Mouse (Mus musculus) forebrain, embryonic 16.5 days (tissue): ENCODE results near the gene Trf. TPM values are rescaled to one million over a fixed set of nuclear protein-coding genes. Genes with fewer than 3 reads are reported as not detected.

Experiments used
- ATAC-seq: fragments of 200-750 bp; cut with Nextera tagmentation; 2 replicates; pipeline ENCODE4 v1.8.0; 2017; ENCODE audit warnings: mild to moderate bottlenecking, moderate library complexity
- H3K27ac ChIP-seq: fragments of 300-500 bp; sonication (generic); 2 replicates; pipeline ENCODE4 v1.5.1; 2014; ENCODE audit warnings: low read length, control low read depth
- H3K27me3 ChIP-seq: fragments of 300-500 bp; sonication (generic); replicated peaks from 2 replicates; pipeline ENCODE4 v1.6.1; 2014; ENCODE audit warnings: low read length; ENCODE audit not compliant: control insufficient read depth, insufficient read depth
- H3K36me3 ChIP-seq: fragments of 300-500 bp; sonication (generic); 2 replicates; pipeline ENCODE4 v1.6.1; 2014; ENCODE audit not compliant: control insufficient read depth, insufficient read depth
- H3K4me1 ChIP-seq: fragments of 300-500 bp; sonication (generic); replicated peaks from 2 replicates; pipeline ENCODE4 v1.6.1; 2014; ENCODE audit warnings: low read length; ENCODE audit not compliant: control insufficient read depth, insufficient read depth
- H3K4me2 ChIP-seq: fragments of 300-500 bp; sonication (generic); 2 replicates; pipeline ENCODE4 v1.6.1; 2014; ENCODE audit warnings: mild to moderate bottlenecking, low read length, control low read depth
- H3K4me3 ChIP-seq: fragments of 300-500 bp; sonication (generic); replicated peaks from 2 replicates; pipeline ENCODE4 v1.5.1; 2014; ENCODE audit warnings: mild to moderate bottlenecking, low read length, control low read depth
- H3K9ac ChIP-seq: fragments of 300-500 bp; sonication (generic); replicated peaks from 2 replicates; pipeline ENCODE4 v1.6.1; 2014; ENCODE audit warnings: low read depth, low read length, control low read depth
- H3K9me3 ChIP-seq: fragments of 300-500 bp; sonication (generic); 2 replicates; pipeline ENCODE4 v1.6.1; 2016; ENCODE audit warnings: low read length; ENCODE audit not compliant: control insufficient read depth
- WGBS: fragments of 180-500 bp; shearing (Covaris S2); extraction: QIAGEN DNeasy Blood & Tissue Kit; methylation state at CpG from one replicate; pipeline ENCODE4 v1.1.7; 2014; 5-methylcytosine and 5-hydroxymethylcytosine counted together
- polyA plus RNA-seq: library from polyadenylated mRNA; unstranded; fragments of >200 nt; fragmentation: Nextera tagmentation; extraction: Ambion mirVana; gene quantifications from 2 replicates; pipeline ENCODE4 v1.2.1, GENCODE M21; 2015

Gene Trf
- polyA plus RNA-seq = 29.6 and 31.3 TPM in 2 replicates

GRCm38 (mm10) chr9:103230151-103230951, at the start of gene Trf, which contains the start of gene Gm20425:
Gene Trf, minus strand, starts transcription at chr9:103230444.
Gene Gm20425, minus strand, starts transcription at chr9:103230307.
- Histone ChIP-seq H3K36me3 (no peaks in the 10 kb centered on the region), H3K4me1 (peaks cover 9% of the 10 kb centered on the region; the same call in 1 of the 2 replicates), H3K27ac (peak within 1 kb of the TSS; percentile 12; the same call in 1 of the 2 replicates), H3K27me3 (no peaks in the 10 kb centered on the region), H3K4me3 (0 out of 2 replicates have a peak within 1 kb of the TSS, but pooled peaks have one; percentile 5), H3K4me2 (peak within 1 kb of the TSS; percentile 34), H3K9me3 (no peaks in the 10 kb centered on the region), H3K9ac (peak within 1 kb of the TSS; percentile 35)
- ATAC-seq = peak; percentile 83
- WGBS = 64% methylated on average over 24 of the region's 29 CpGs

GRCm38 (mm10) chr9:103276876-103277275, 46.6 kb upstream of the Trf start:
- Histone ChIP-seq H3K27me3 (no peaks in the 10 kb centered on the region), H3K9ac (no peak overlapping the region), H3K9me3 (no peaks in the 10 kb centered on the region), H3K4me3 (no peak overlapping the region), H3K4me2 (no peak overlapping the region), H3K27ac (no peak overlapping the region), H3K36me3 (no peaks in the 10 kb centered on the region), H3K4me1 (no peaks in the 10 kb centered on the region)
- ATAC-seq = no peak
- 85% methylated on average over 6 of the region's 6 CpGs for WGBS

- Histone ChIP-seq H3K27ac (no peak overlapping the region), H3K27me3 (no peaks in the 10 kb centered on the region), H3K36me3 (no peaks in the 10 kb centered on the region), H3K4me1 (peaks cover 3% of the 10 kb centered on the region; the same call in 1 of the 2 replicates), H3K9me3 (no peaks in the 10 kb centered on the region), H3K9ac (no peak overlapping the region), H3K4me2 (no peak overlapping the region), H3K4me3 (no peak overlapping the region)
- WGBS = 75% methylated on average over 1 of the region's 1 CpGs
- no peak for ATAC-seq
Measured at GRCm38 (mm10) chr9:103275676-103276075, 45.4 kb upstream of the Trf start.

- Histone ChIP-seq H3K4me1 (peaks cover 3% of the 10 kb centered on the region; the same call in 1 of the 2 replicates), H3K4me2 (no peak overlapping the region), H3K9ac (no peak overlapping the region), H3K36me3 (no peaks in the 10 kb centered on the region), H3K27ac (no peak overlapping the region), H3K27me3 (no peaks in the 10 kb centered on the region), H3K4me3 (no peak overlapping the region), H3K9me3 (no peaks in the 10 kb centered on the region)
- WGBS = 90% methylated on average over 8 of the region's 8 CpGs
- ATAC-seq = no peak
Measured at GRCm38 (mm10) chr9:103274819-103275218, 44.6 kb upstream of the Trf start.

- H3K4me3 ChIP-seq = no peak overlapping the region
- 16% methylated on average over 4 of the region's 4 CpGs for WGBS
- no peak for ATAC-seq
- no peaks in the 10 kb centered on the region for H3K9me3 ChIP-seq
- no peaks in the 10 kb centered on the region for H3K36me3 ChIP-seq
- peaks cover 3% of the 10 kb centered on the region; the same call in 1 of the 2 replicates for H3K4me1 ChIP-seq
- H3K9ac ChIP-seq = no peak overlapping the region
- no peak overlapping the region for H3K4me2 ChIP-seq
- H3K27me3 ChIP-seq = no peaks in the 10 kb centered on the region
- H3K27ac ChIP-seq = no peak overlapping the region
Measured at GRCm38 (mm10) chr9:103271104-103271503, 40.9 kb upstream of the Trf start.

GRCm38 (mm10) chr9:103265778-103266177, 35.5 kb upstream of the Trf start:
- H3K4me1 ChIP-seq = no peaks in the 10 kb centered on the region
- ATAC-seq = no peak
- no peaks in the 10 kb centered on the region for H3K27me3 ChIP-seq
- H3K4me2 ChIP-seq = no peak overlapping the region
- no peak overlapping the region for H3K9ac ChIP-seq
- no peak overlapping the region for H3K27ac ChIP-seq
- H3K9me3 ChIP-seq = no peaks in the 10 kb centered on the region
- no peaks in the 10 kb centered on the region for H3K36me3 ChIP-seq
- 92% methylated on average over 4 of the region's 4 CpGs for WGBS
- no peak overlapping the region for H3K4me3 ChIP-seq

- Histone ChIP-seq H3K9me3 (no peaks in the 10 kb centered on the region), H3K4me1 (no peaks in the 10 kb centered on the region), H3K4me3 (no peak overlapping the region), H3K27ac (no peak overlapping the region), H3K27me3 (no peaks in the 10 kb centered on the region), H3K9ac (no peak overlapping the region), H3K36me3 (no peaks in the 10 kb centered on the region), H3K4me2 (no peak overlapping the region)
- no peak for ATAC-seq
- 77% methylated on average over 5 of the region's 5 CpGs for WGBS
Measured at GRCm38 (mm10) chr9:103252906-103253305, 22.7 kb upstream of the Trf start.

GRCm38 (mm10) chr9:103248618-103249017, 18.4 kb upstream of the Trf start:
- H3K27ac ChIP-seq = no peak overlapping the region

GRCm38 (mm10) chr9:103246526-103247168, 16.4 kb upstream of the Trf start:
- Histone ChIP-seq H3K9ac (no peak overlapping the region), H3K4me3 (no peak overlapping the region), H3K9me3 (no peaks in the 10 kb centered on the region), H3K27me3 (no peaks in the 10 kb centered on the region), H3K36me3 (no peaks in the 10 kb centered on the region), H3K4me1 (no peaks in the 10 kb centered on the region), H3K27ac (no peak overlapping the region), H3K4me2 (no peak overlapping the region)
- ATAC-seq = no peak
- WGBS = 84% methylated on average over 8 of the region's 8 CpGs

More at GRCm38 (mm10) chr9:103248618-103249017, 18.4 kb upstream of the Trf start:
- Histone ChIP-seq H3K4me1 (no peaks in the 10 kb centered on the region), H3K9ac (no peak overlapping the region), H3K9me3 (no peaks in the 10 kb centered on the region), H3K4me3 (no peak overlapping the region), H3K4me2 (no peak overlapping the region), H3K36me3 (no peaks in the 10 kb centered on the region), H3K27me3 (no peaks in the 10 kb centered on the region)
- 64% methylated on average over 4 of the region's 4 CpGs for WGBS
- no peak for ATAC-seq
